In the genomic region with DNA sequence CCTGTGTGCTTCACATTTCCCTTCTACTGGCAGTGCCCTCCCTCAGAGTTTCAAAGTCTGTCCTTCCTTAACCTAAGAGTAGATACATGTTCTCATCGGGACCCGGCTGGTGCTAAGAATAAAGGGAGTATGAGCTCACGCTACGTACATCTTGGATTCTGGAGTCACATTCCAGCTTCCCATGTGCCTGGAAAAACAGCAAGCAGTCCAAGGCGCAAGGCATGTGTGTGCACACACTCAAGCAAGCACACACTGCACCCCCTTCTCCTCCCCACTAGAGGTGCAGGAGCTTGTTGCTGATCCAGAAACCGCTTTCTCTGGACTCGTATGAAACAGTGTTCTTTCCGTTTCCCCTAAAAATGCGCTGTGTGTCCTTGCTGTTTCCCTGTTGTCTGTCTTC, we compare ENCODE assay signal across 10 mouse cellular contexts. TPM values are rescaled to one million over a fixed set of nuclear protein-coding genes. Genes with fewer than 3 reads are reported as not detected.
DNase-seq lines count a peak whose midpoint lies in the region; ATAC-seq and TF ChIP-seq lines count a peak whose summit lies in the region.
"Had no signal": no experiment of that assay in that cellular context is flagged by ENCODE, and none has a peak within 500 bp of the region (broad histone marks: within the 10 kb centered on the region; RNA-seq: fewer than 3 reads in every experiment).

No protein-coding gene starts in this region.

- H3K4me3 ChIP-seq in testis, adult 2 months (ENCODE audit: control insufficient read depth, low read depth, low read length), result no peak overlapping the region
- no peak overlapping the region for H3K4me3 ChIP-seq in left cerebral cortex, adult 2 months
- H3K4me3 ChIP-seq in midbrain, embryonic 11.5 days (ENCODE audit: low read depth, low read length), result no peak overlapping the region
- H3K4me3 ChIP-seq in kidney, adult 2 months (ENCODE audit: insufficient read depth, low read depth, low read length), result no peak overlapping the region
- H3K4me3 ChIP-seq: embryonic facial prominence, embryonic 13.5 days had no signal

- no peak overlapping the region for H3K4me2 ChIP-seq in midbrain, embryonic 11.5 days
- H3K4me2 ChIP-seq: embryonic facial prominence, embryonic 13.5 days had no signal

- no peak for TF ChIP-seq POLR2A in testis, adult 2 months (IDR thresholded peaks at IDR 0.05; ENCODE audit: control insufficient read depth, low read depth, low read length)
- no peak for TF ChIP-seq POLR2A in kidney, adult 2 months (IDR thresholded peaks at IDR 0.05; ENCODE audit: low read depth, low read length)

- H3K9ac ChIP-seq in midbrain, embryonic 11.5 days (ENCODE audit: low read length), result no peak overlapping the region
- H3K9ac ChIP-seq: embryonic facial prominence, embryonic 13.5 days had no signal

- ATAC-seq in frontal cortex, adult (ENCODE audit: low TSS enrichment), result peak; percentile 33
- ATAC-seq in midbrain, embryonic 11.5 days (ENCODE audit: low FRiP score), result no peak

- no peaks in the 10 kb centered on the region; the same call in 1 of the 2 replicates for H3K4me1 ChIP-seq in testis, adult 2 months (ENCODE audit: control insufficient read depth, insufficient read depth, low read length)
- H3K4me1 ChIP-seq in midbrain, embryonic 11.5 days (ENCODE audit: control insufficient read depth, insufficient read depth, low read length), result no peaks in the 10 kb centered on the region
- H3K4me1 ChIP-seq in kidney, adult 2 months (ENCODE audit: control insufficient read depth, insufficient read depth, low read length), result no peaks in the 10 kb centered on the region

- WGBS in midbrain, embryonic 11.5 days, result 84% methylated on average over 9 of the region's 9 CpGs
- 80% methylated on average over 9 of the region's 9 CpGs for WGBS in kidney, adult 2 months

- no peaks in the 10 kb centered on the region for H3K9me3 ChIP-seq in midbrain, embryonic 11.5 days (ENCODE audit: control insufficient read depth, low read length)
- H3K9me3 ChIP-seq: embryonic facial prominence, embryonic 13.5 days had no signal

- TF ChIP-seq CTCF in testis, adult 2 months (IDR thresholded peaks at IDR 0.05; ENCODE audit: control insufficient read depth, insufficient read depth, insufficient replicate concordance, low read depth, low read length), result 0 out of 2 replicates have a peak, but pooled peaks have one; percentile 2
- peak; percentile 45 for TF ChIP-seq CTCF in left cerebral cortex, adult 2 months (IDR thresholded peaks at IDR 0.05)
- no peak for TF ChIP-seq CTCF in kidney, adult 2 months (conservative IDR thresholded peaks at IDR 0.05; ENCODE audit: insufficient read depth, insufficient read length, low read depth, low read length)

- no peaks in the 10 kb centered on the region for H3K27me3 ChIP-seq in testis, adult 2 months (ENCODE audit: control insufficient read depth, insufficient read depth, low read length)
- H3K27me3 ChIP-seq in midbrain, embryonic 11.5 days (ENCODE audit: control insufficient read depth, insufficient read depth, low read length), result no peaks in the 10 kb centered on the region
- no peaks in the 10 kb centered on the region for H3K27me3 ChIP-seq in kidney, adult 2 months (replicated peaks; ENCODE audit: control insufficient read depth, insufficient read depth, low read length)
- H3K27me3 ChIP-seq: embryonic facial prominence, embryonic 13.5 days had no signal

- H3K27ac ChIP-seq in testis, adult 2 months (ENCODE audit: control insufficient read depth, insufficient read depth, low read depth, low read length), result no peak overlapping the region
- peak overlapping the region; percentile 38 for H3K27ac ChIP-seq in left cerebral cortex, adult 2 months
- H3K27ac ChIP-seq in midbrain, embryonic 11.5 days (ENCODE audit: low read depth, low read length), result no peak overlapping the region
- no peak overlapping the region for H3K27ac ChIP-seq in kidney, adult 2 months (ENCODE audit: insufficient read depth, low read depth, low read length)
- H3K27ac ChIP-seq: embryonic facial prominence, embryonic 13.5 days had no signal

- intact Hi-C loops in left cerebral cortex, adult 2 months (cut with DNase I), result no loop called here

- DNase-seq in frontal cortex, adult 2 months (ENCODE audit: extremely low spot score in 1 of 2, low spot score in 1 of 2), result no peak
- DNase-seq in testis, postnatal 14 days (ENCODE audit: low spot score), result no peak
- no peak for DNase-seq in left cerebral cortex, adult 2 months (ENCODE audit: extremely low spot score in 1 of 2, low spot score in 2 of 2)
- DNase-seq in yolk sac, embryonic 10.5 days (ENCODE audit: low spot score), result peak; percentile 41
- DNase-seq in midbrain, embryonic 11.5 days (ENCODE audit: low spot score, missing footprints), result no peak
- DNase-seq in kidney, adult 2 months, result no peak
- DNase-seq: midbrain, embryonic 14.5 days had no signal

- H3K36me3 ChIP-seq in testis, adult 2 months (ENCODE audit: control insufficient read depth, insufficient read depth, low read length), result no peaks in the 10 kb centered on the region
- no peaks in the 10 kb centered on the region for H3K36me3 ChIP-seq in midbrain, embryonic 11.5 days (ENCODE audit: control insufficient read depth, insufficient read depth, low read length)
- no peaks in the 10 kb centered on the region for H3K36me3 ChIP-seq in kidney, adult 2 months (ENCODE audit: control insufficient read depth, insufficient read depth, low read length)
- H3K36me3 ChIP-seq: embryonic facial prominence, embryonic 13.5 days had no signal

RNA-seq across cellular contexts. Expression of a gene that starts 31.3 kb away (rescaled TPM):
- polyA plus RNA-seq in frontal cortex, adult 2 months (2012; rRNA removed), result 11.1 and 11.3 TPM in 2 replicates
- 8.8 and 16.0 TPM in 2 replicates for polyA plus RNA-seq in testis, adult 2 months (2012; rRNA removed)
- 10 to 100 TPM; 16.7 to 20.1 TPM for total RNA-seq in left cerebral cortex, adult 2 months (2021)
- polyA plus RNA-seq in midbrain, embryonic 11.5 days (2014; fragmentation: Nextera tagmentation; extraction: Ambion mirVana), result 76.7 and 84.2 TPM in 2 replicates
- polyA plus RNA-seq in kidney, adult 2 months (2012; rRNA removed), result 15.4 and 25.7 TPM in 2 replicates
